Mouse (Mus musculus): ENCODE measurements around the gene Safb2.
A peak's percentile ranks its signal among the peaks of the same experiment; 100 is the strongest.

DNA sequence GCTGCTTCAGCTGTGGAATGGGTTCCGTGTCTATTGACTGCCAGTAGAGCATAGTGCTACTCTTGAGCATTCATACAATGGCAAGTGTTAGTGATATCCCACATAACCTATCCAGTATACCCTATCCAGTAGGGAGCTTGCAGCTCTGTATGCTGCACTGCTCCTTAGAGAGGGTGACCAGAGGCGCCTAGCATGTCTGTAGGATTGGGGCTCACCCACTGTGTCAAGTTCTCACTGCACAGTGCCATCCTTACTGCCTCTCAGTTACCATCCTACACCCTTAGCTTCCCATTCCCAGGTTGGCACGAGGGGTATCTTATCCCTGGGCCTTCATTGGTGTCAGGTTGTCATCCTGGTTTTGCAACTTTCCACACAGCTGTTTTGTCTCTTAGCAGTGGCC, 20.0 kb upstream of the Safb2 start:
- TF ChIP-seq POLR2AphosphoS2 (IDR thresholded peaks at IDR 0.05; ENCODE audit: insufficient read length, low read depth): peak; percentile 57
- peak; percentile 33 for TF ChIP-seq POLR2A (IDR thresholded peaks at IDR 0.05; ENCODE audit: insufficient read length, low read depth)
- no peak for TF ChIP-seq MAX (IDR thresholded peaks at IDR 0.05; ENCODE audit: low read depth)
- no peak for TF ChIP-seq MYOD1 (IDR thresholded peaks at IDR 0.05; ENCODE audit: control insufficient read depth in 1 of 3, insufficient read length in 2 of 3, low read depth in 2 of 3)
- no peak for TF ChIP-seq TCF12 (IDR thresholded peaks at IDR 0.05; ENCODE audit: insufficient read depth, poor library complexity, severe bottlenecking)
- no peak for TF ChIP-seq TCF3 (IDR thresholded peaks at IDR 0.05; ENCODE audit: insufficient read length, low read depth)

Measured in myocyte (in vitro differentiated cells).